Mouse (Mus musculus) cerebellum, postnatal 10 days (tissue): ENCODE measurements at regions not wholly inside any gene's neighbourhood (a gene's known extent, or its start where the extent isn't known, plus 50 kb on each side); places are given as distances from the start of the nearest gene placed in this dataset.

Experiments
- DNase-seq, 2 experiments: peaks; one replicate each; pipeline ENCODE4 v3.0.0; 2021; ENCODE audit warnings: mixed read lengths in 2 of 2

DNA sequence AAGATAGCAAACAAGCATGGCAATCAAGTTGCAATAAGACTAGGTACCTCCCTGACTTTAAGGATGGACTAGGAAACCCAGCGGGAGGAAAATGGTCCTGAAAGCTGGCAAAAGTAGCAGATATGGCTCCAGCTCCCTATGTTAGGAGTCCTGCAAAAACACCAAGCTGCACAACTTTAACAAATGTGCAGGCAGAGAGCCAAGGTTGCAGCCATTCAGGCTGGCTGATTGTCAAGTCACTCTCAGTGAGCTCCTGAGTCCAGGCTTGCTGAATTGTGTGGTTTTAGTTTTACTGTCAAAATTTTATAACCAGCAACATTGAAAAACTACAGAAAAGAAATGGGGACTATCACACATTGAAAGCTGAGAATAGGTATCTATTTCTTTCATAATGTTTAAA, 1122.8 kb upstream of the Slc10a2 start:
- peak; percentile 62 to 69 for DNase-seq

- no peak for DNase-seq
Measured at GRCm38 (mm10) chr8:6225194-6225593, 1120.0 kb upstream of the Slc10a2 start.

- DNase-seq: peak; percentile 38 to 54
Measured at GRCm38 (mm10) chr8:6207617-6208349, 1102.6 kb upstream of the Slc10a2 start.

GRCm38 (mm10) chr8:6204051-6204745, 1099.0 kb upstream of the Slc10a2 start:
- DNase-seq: peak; percentile 5 to 11

GRCm38 (mm10) chr8:6191431-6191830, 1086.3 kb upstream of the Slc10a2 start:
- no peak for DNase-seq

GRCm38 (mm10) chr8:6188422-6188821, 1083.3 kb upstream of the Slc10a2 start:
- no peak for DNase-seq

DNA sequence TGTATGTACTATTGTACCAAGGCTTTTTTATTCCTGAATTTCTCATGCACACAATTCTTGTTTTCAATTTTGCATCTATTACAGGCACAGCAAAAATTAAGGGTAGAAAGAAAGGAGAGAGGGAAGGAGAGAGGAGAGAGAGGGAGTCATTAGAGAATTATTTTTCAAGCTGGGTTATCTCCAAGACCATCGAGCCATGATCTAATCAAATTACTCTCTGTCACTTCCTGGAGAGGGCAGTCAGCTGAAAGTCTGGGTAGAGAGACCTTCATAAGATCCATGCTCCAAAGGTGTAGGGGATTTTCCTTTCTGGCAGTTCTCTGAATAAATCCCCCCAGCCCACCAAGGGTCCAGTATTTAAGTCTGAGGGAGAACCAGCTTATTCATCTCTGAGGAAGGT, 1081.4 kb upstream of the Slc10a2 start:
- peak; percentile 8 to 24 for DNase-seq

DNA sequence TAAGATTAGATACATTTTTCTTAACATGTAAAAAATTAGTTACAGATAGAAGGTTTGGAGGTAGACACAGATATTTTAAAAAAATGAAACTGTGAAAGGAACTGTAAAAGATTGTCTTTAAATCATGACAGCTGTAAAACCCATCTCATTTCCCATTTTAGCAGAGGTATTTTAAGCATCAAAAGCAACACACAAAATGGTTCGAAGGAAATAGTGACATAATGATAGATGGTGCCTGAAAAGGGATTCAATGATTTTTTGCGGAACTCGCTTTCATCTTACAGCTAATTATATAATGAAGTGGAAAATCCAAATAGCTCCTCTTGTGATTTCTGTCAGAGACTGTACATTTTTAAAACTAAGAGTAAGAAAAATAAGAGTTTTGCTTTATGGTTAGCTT, 1074.5 kb upstream of the Slc10a2 start:
- DNase-seq: no peak

DNA sequence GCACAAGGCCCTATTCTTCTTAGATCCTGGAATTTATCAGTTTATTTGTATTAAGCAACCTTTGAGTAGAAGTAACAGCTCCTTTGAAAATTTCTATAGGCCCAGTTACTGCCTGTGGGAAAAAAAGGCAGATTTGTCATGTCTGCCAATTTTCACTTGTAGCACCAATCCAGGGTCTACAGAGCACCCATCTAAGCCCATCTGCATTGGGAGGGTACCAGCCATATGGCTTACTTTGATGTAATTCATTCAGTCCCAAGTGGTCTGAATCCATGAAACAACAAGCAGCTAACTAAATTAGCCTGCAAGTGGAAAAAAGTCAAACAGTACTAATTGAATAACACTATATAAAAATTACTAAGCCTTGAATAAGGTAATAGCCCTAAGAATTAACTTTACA, 1061.3 kb upstream of the Slc10a2 start:
- DNase-seq: no peak

DNA sequence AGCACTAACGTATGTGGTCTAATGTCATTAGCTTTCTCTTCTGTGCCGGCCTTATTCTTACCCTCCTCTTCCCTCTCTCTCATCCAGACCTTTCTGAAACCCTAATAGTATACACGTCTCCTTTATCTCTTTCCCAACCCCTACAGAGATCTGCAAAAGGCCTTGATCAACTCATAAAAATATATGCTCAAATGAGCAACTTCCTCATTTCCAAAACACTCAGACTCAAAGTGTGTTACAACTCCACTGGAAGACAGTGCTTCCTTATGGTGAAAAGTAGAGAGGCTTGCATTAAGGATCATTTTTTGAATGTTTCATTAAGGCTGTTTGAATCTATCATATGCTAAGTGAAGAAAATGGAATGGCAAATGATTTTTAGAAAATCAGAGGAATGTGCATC, 1060.1 kb upstream of the Slc10a2 start:
- no peak for DNase-seq

DNA sequence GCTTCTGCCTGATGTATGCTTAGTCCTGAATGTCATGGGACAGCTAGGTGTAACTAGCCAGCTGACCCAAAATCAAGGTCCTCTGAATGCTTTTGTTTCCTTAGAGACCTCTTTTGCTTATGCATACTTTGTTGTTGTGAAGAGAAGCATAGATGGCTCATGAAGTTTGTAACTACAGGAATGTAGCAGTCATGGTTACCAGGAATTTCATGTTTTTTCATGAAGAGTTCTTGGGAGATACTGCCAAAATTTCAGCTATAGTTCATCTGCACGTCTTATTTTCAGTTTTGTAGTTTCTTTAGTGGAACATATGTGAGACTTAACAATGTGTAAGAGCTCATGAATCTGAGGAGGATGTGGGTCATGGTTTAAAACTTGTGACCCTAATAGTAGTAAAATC, 1059.6 kb upstream of the Slc10a2 start:
- DNase-seq: no peak

DNA sequence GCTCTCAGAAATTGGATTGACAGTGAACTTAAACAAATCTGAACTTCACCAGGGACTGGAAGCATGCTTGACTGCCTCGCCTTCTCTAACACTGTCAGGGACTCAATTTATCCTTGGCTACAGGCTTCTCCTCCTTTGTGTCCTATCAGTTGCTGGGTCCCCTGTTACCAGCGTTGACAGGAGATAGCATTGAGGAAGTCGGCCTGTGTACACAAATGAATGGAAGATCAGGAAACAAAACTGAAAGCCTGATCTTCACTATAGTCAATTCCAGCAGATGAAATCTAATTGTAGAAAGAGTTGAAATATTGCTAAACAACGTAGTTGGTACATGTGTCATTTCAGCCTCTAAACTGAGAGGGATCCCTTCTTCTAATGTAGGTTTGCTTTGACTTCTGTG, 1039.4 kb upstream of the Slc10a2 start:
- no peak for DNase-seq

- no peak for DNase-seq
Measured at GRCm38 (mm10) chr8:6140090-6140489, 1034.9 kb upstream of the Slc10a2 start.

- peak; percentile 14 to 22 for DNase-seq
Measured at GRCm38 (mm10) chr8:6139171-6139570, 1034.0 kb upstream of the Slc10a2 start.

GRCm38 (mm10) chr8:6132243-6132751, 1027.1 kb upstream of the Slc10a2 start:
- peak; percentile 30 to 35 for DNase-seq

- no peak for DNase-seq
Measured at GRCm38 (mm10) chr8:6125265-6125664, 1020.1 kb upstream of the Slc10a2 start.

GRCm38 (mm10) chr8:6119506-6119905, 1014.4 kb upstream of the Slc10a2 start:
- no peak for DNase-seq

DNA sequence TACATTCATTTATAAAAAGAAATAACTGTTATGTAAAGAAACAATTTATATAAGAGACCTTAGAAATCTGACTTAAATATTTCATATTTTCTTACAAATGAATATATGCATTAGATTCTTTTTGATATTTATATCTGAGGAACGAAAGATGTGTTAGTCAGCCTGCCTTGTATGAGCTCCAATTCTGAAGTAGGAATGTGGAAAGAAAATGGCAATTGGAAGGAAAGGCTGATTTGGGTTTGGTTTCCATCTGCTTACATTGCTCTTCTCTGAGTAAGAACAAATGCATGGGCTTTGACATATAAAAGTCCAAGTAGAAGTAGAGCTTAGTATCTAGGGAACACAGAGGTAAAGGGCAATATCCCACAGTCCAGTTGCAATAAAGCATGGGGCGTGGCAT, 1006.2 kb upstream of the Slc10a2 start:
- DNase-seq: no peak

DNA sequence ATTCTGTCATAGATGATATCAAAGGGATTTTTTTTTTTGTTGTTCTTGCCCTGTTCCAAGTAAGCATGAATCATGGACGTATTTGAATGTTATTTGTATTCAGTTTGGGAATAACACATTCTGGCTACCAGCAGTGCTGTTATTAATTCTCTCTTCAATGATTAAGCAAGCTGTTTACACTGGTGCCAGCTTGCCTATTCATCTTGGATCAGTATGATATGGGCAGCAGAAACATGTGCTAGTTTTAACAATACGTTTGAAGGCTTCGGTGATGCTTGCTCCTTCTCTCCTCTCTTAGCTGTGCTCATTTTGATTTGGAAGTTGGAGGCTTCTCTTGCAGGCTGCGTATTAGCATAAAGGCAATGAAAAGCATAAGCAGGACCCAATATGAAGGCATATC, 984.9 kb upstream of the Slc10a2 start:
- DNase-seq: no peak

GRCm38 (mm10) chr8:6043939-6044577, 938.9 kb upstream of the Slc10a2 start:
- peak; percentile 81 to 85 for DNase-seq

- peak; percentile 16 to 36 for DNase-seq
Measured at GRCm38 (mm10) chr8:6012206-6012605, 907.1 kb upstream of the Slc10a2 start.

DNA sequence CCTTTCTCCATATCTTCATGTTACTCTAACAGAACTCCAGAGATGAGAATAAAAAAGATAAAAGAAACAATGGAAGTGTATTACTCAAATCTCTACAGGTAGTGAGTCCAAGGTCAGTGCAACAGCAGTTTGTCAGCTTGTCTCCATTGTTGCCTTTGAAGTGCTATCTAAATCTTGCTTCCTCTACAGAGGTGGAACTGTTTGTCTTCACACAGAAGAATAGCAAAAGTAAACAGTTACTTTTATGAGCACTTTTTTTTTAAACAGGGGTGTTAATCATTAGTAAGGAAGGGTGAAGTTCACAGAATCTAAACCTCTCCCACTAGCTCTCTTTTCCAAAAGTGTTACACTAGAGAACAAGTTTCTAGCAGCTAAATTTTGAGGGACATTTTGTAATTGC, 906.0 kb upstream of the Slc10a2 start:
- no peak for DNase-seq

DNA sequence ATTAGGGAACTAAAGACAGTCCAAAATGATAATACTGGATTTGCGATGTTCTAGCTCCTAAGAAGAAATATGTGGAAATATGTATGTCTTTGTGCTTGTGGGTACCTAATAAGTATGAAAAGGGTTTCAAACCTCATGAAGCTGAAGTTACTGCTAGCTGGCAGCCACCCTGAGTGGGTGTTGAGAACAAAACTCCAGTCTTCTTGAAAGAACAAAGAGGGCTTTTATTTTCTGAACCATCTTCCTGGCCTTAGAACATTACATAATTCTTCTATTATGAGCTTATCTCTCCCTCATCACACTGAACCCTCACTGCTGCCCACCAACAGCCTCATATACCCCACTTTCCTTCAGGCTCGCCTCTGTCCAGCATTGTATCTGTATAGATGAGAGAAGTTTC, 905.6 kb upstream of the Slc10a2 start:
- DNase-seq: no peak

- DNase-seq: no peak
Measured at GRCm38 (mm10) chr8:6002612-6003011, 897.5 kb upstream of the Slc10a2 start.
